Comparison of ENCODE assay signal across 11 mouse cellular contexts in genomic region chr9:14087874-14088273, GRCm38 (mm10).
DNase-seq lines count a peak whose midpoint lies in the region; ATAC-seq and TF ChIP-seq lines count a peak whose summit lies in the region.
"Had no signal": no experiment of that assay in that cellular context is flagged by ENCODE, and none has a peak within 500 bp of the region (broad histone marks: within the 10 kb centered on the region; RNA-seq: fewer than 3 reads in every experiment).

No protein-coding gene starts in this region.

- WGBS in thymus, adult 2 months: 6% methylated on average over 4 of the region's 4 CpGs
- 80% methylated on average over 4 of the region's 4 CpGs for WGBS in embryonic facial prominence, embryonic 10.5 days
- WGBS in limb, embryonic 14.5 days: 50% methylated on average over 4 of the region's 4 CpGs
- 69% methylated on average over 4 of the region's 4 CpGs for WGBS in kidney, adult 2 months

- peak; percentile 21 for DNase-seq in thymus, adult 2 months
- no peak for DNase-seq in thymus, adult 18-20 months
- DNase-seq in embryonic facial prominence, embryonic 10.5 days (ENCODE audit: low spot score): no peak
- DNase-seq in limb, embryonic 14.5 days (ENCODE audit: low spot score): no peak
- peak; percentile 34 for DNase-seq in thymus, postnatal 4 days
- no peak for DNase-seq in cerebellum, adult 9-11 months
- no peak for DNase-seq in kidney, adult 2 months
- no peak for DNase-seq in c-Kit-positive CD71-positive TER-119-positive erythroid progenitor cells, embryonic 14.5 days (ENCODE audit: low spot score)
- DNase-seq: kidney, postnatal 14 days had no signal

- H3K4me3 ChIP-seq in thymus, adult 2 months (ENCODE audit: control insufficient read depth, insufficient read depth, low read length): no peak overlapping the region
- H3K4me3 ChIP-seq in embryonic facial prominence, embryonic 10.5 days: no peak overlapping the region
- H3K4me3 ChIP-seq in limb, embryonic 14.5 days (replicated peaks; ENCODE audit: low read length): no peak overlapping the region
- no peak overlapping the region for H3K4me3 ChIP-seq in kidney, adult 2 months (ENCODE audit: insufficient read depth, low read depth, low read length)
- H3K4me3 ChIP-seq: myocyte had no signal

- H3K9me3 ChIP-seq in embryonic facial prominence, embryonic 10.5 days: no peaks in the 10 kb centered on the region
- H3K9me3 ChIP-seq in limb, embryonic 14.5 days (ENCODE audit: control insufficient read depth, low read length): no peaks in the 10 kb centered on the region

- no peak for TF ChIP-seq CTCF in thymus, adult 2 months (IDR thresholded peaks at IDR 0.05; ENCODE audit: borderline replicate concordance, control insufficient read depth, extremely low read depth, insufficient read depth, low read length, poor library complexity)
- no peak for TF ChIP-seq CTCF in kidney, adult 2 months (conservative IDR thresholded peaks at IDR 0.05; ENCODE audit: insufficient read depth, insufficient read length, low read depth, low read length)

- H3K27ac ChIP-seq in thymus, adult 2 months (ENCODE audit: control insufficient read depth, insufficient read depth, low read length): peak overlapping the region; percentile 77
- 0 out of 2 replicates have a peak overlapping the region, but pooled peaks have one; percentile 40 for H3K27ac ChIP-seq in embryonic facial prominence, embryonic 10.5 days (replicated peaks)
- H3K27ac ChIP-seq in limb, embryonic 14.5 days (replicated peaks; ENCODE audit: low read depth, low read length): peak overlapping the region; percentile 56; the same call in 1 of the 2 replicates
- no peak overlapping the region for H3K27ac ChIP-seq in kidney, adult 2 months (ENCODE audit: insufficient read depth, low read depth, low read length)
- H3K27ac ChIP-seq: hindbrain, postnatal 0 days had no signal

- no peaks in the 10 kb centered on the region for H3K36me3 ChIP-seq in thymus, adult 2 months (ENCODE audit: control insufficient read depth, insufficient read depth, low read length)
- no peaks in the 10 kb centered on the region for H3K36me3 ChIP-seq in embryonic facial prominence, embryonic 10.5 days (replicated peaks)
- no peaks in the 10 kb centered on the region for H3K36me3 ChIP-seq in limb, embryonic 14.5 days (ENCODE audit: control insufficient read depth, insufficient read depth, low read length)
- H3K36me3 ChIP-seq in kidney, adult 2 months (ENCODE audit: control insufficient read depth, insufficient read depth, low read length): no peaks in the 10 kb centered on the region

- no peak overlapping the region for H3K4me2 ChIP-seq in limb, embryonic 14.5 days (replicated peaks; ENCODE audit: low read depth, low read length, severe bottlenecking)

- 0 out of 2 replicates have a peak overlapping the region, but pooled peaks have one; percentile 16 for H3K9ac ChIP-seq in limb, embryonic 14.5 days (ENCODE audit: low read depth, low read length, severe bottlenecking)

- H3K4me1 ChIP-seq in thymus, adult 2 months (replicated peaks; ENCODE audit: control insufficient read depth, insufficient read depth, low read length): peaks cover 40% of the 10 kb centered on the region
- peaks cover 22% of the 10 kb centered on the region for H3K4me1 ChIP-seq in embryonic facial prominence, embryonic 10.5 days
- H3K4me1 ChIP-seq in limb, embryonic 14.5 days (ENCODE audit: control insufficient read depth, insufficient read depth, low read length): peaks cover 14% of the 10 kb centered on the region
- peaks cover 5% of the 10 kb centered on the region; the same call in 1 of the 2 replicates for H3K4me1 ChIP-seq in kidney, adult 2 months (ENCODE audit: control insufficient read depth, insufficient read depth, low read length)

- no peaks in the 10 kb centered on the region for H3K27me3 ChIP-seq in thymus, adult 2 months (ENCODE audit: control insufficient read depth, insufficient read depth, low read length)
- no peaks in the 10 kb centered on the region for H3K27me3 ChIP-seq in embryonic facial prominence, embryonic 10.5 days (replicated peaks; ENCODE audit: low read depth, poor library complexity, severe bottlenecking)
- no peaks in the 10 kb centered on the region for H3K27me3 ChIP-seq in limb, embryonic 14.5 days (ENCODE audit: control insufficient read depth, insufficient read depth, low read length)
- H3K27me3 ChIP-seq in kidney, adult 2 months (replicated peaks; ENCODE audit: control insufficient read depth, insufficient read depth, low read length): no peaks in the 10 kb centered on the region

- ATAC-seq in limb, embryonic 14.5 days (ENCODE audit: low FRiP score, low read depth): no peak
- ATAC-seq: hindbrain, postnatal 0 days had no signal

- TF ChIP-seq POLR2A in thymus, adult 2 months (IDR thresholded peaks at IDR 0.05; ENCODE audit: control insufficient read depth, extremely low read depth, insufficient read depth, low read length, poor library complexity): no peak
- TF ChIP-seq POLR2A in limb, embryonic 14.5 days (IDR thresholded peaks at IDR 0.05; ENCODE audit: borderline replicate concordance, extremely low read depth, insufficient read depth, insufficient read length): no peak
- no peak for TF ChIP-seq POLR2A in kidney, adult 2 months (IDR thresholded peaks at IDR 0.05; ENCODE audit: low read depth, low read length)

Comparison
In these comparisons a context has a peak if more than half of its experiments do, and no peak if none do; other contexts are left out.
1. DNase-seq: peak in thymus, adult 2 months (single experiment) and thymus, postnatal 4 days (single experiment); none in thymus, adult 18-20 months (0 of 2), embryonic facial prominence, embryonic 10.5 days (single experiment), limb, embryonic 14.5 days (single experiment), cerebellum, adult 9-11 months (single experiment), kidney, adult 2 months (single experiment) and c-Kit-positive CD71-positive TER-119-positive erythroid progenitor cells, embryonic 14.5 days (single experiment).